Mouse (Mus musculus) liver, embryonic 11.5 days (tissue): ENCODE data around the gene Ppwd1. TPM values are rescaled to one million over a fixed set of nuclear protein-coding genes. Genes with fewer than 3 reads are reported as not detected.
"Not testable (repeated sequence)": the region's sequence is repeated elsewhere in the genome, so short reads cannot be mapped to it uniquely, and the experiment has no call there.

ENCODE experiments used
- ATAC-seq: fragments of 200-750 bp; cut with Nextera tagmentation; replicated peaks from 2 replicates; pipeline ENCODE4 v1.8.0; 2017; ENCODE audit warnings: moderate number of reproducible peaks, mild to moderate bottlenecking, moderate TSS enrichment, moderate library complexity; ENCODE audit not compliant: low FRiP score
- DNase-seq: peaks from one replicate; pipeline ENCODE4 v3.0.0-alpha.2; 2017; ENCODE audit warnings: low spot score
- H3K27ac ChIP-seq: fragments of 300-500 bp; sonication (generic); 2 replicates; pipeline ENCODE4 v1.5.1; 2014; ENCODE audit warnings: mild to moderate bottlenecking, low read depth, low read length, control low read depth
- H3K27me3 ChIP-seq: fragments of 300-500 bp; sonication (generic); replicated peaks from 2 replicates; pipeline ENCODE4 v1.6.1; 2014; ENCODE audit warnings: low read length, mixed read lengths; ENCODE audit not compliant: control insufficient read depth, insufficient read depth
- H3K36me3 ChIP-seq: fragments of 300-500 bp; sonication (generic); 2 replicates; pipeline ENCODE4 v1.6.1; 2014; ENCODE audit warnings: mild to moderate bottlenecking, low read length, moderate library complexity, mixed read lengths; ENCODE audit not compliant: control insufficient read depth, insufficient read depth
- H3K4me1 ChIP-seq: fragments of 300-500 bp; sonication (generic); replicated peaks from 2 replicates; pipeline ENCODE4 v1.6.1; 2014; ENCODE audit warnings: low read length, mixed read lengths; ENCODE audit not compliant: control insufficient read depth, insufficient read depth
- H3K4me2 ChIP-seq: fragments of 300-500 bp; sonication (generic); 2 replicates; pipeline ENCODE4 v1.6.1; 2014; ENCODE audit warnings: mild to moderate bottlenecking, control low read depth, moderate library complexity
- H3K4me3 ChIP-seq: fragments of 300-500 bp; sonication (generic); 2 replicates; pipeline ENCODE4 v1.5.1; 2014; ENCODE audit warnings: low read depth, low read length, control low read depth
- H3K9ac ChIP-seq: fragments of 300-500 bp; sonication (generic); 2 replicates; pipeline ENCODE4 v1.6.1; 2014; ENCODE audit warnings: low read depth, low read length, control low read depth
- H3K9me3 ChIP-seq: fragments of 300-500 bp; sonication (generic); 2 replicates; pipeline ENCODE4 v1.6.1; 2016; ENCODE audit warnings: low read length, inconsistent platforms, mixed read lengths; ENCODE audit not compliant: control insufficient read depth
- WGBS: fragments of 180-500 bp; shearing (Covaris S2); extraction: QIAGEN DNeasy Blood & Tissue Kit; methylation state at CpG from one replicate; pipeline ENCODE4 v1.1.7; 2014; 5-methylcytosine and 5-hydroxymethylcytosine counted together
- polyA plus RNA-seq: library from polyadenylated mRNA; unstranded; fragments of >200 nt; fragmentation: Nextera tagmentation; extraction: Ambion mirVana; gene quantifications from 2 replicates; pipeline ENCODE4 v1.2.1, GENCODE M21; 2014

Ppwd1 gene
- 17.0 and 18.4 TPM in 2 replicates for polyA plus RNA-seq

- DNase-seq, result peak; percentile 96
- Histone ChIP-seq H3K4me3 (peak within 1 kb of the TSS; percentile 78), H3K27ac (peak within 1 kb of the TSS; percentile 73), H3K36me3 (no peaks in the 10 kb centered on the region; the same call in 1 of the 2 replicates), H3K4me1 (peaks cover 3% of the 10 kb centered on the region; the same call in 1 of the 2 replicates), H3K9ac (peak within 1 kb of the TSS; percentile 88), H3K9me3 (no peaks in the 10 kb centered on the region), H3K4me2 (peak within 1 kb of the TSS; percentile 86), H3K27me3 (no peaks in the 10 kb centered on the region)
- WGBS, result under 1% methylated on average over 55 of the region's 55 CpGs
- peak; percentile 98 for ATAC-seq
These were observed at the start of gene Ppwd1, which contains the start of gene Cenpk for GRCm38 (mm10) chr13:104228384-104229066. Gene Ppwd1, minus strand, starts transcription at chr13:104228843. Gene Cenpk, plus strand, starts transcription at chr13:104228611.

- Histone ChIP-seq H3K27me3 (no peaks in the 10 kb centered on the region), H3K9me3 (no peaks in the 10 kb centered on the region), H3K36me3 (no peaks in the 10 kb centered on the region), H3K27ac (no peak overlapping the region), H3K4me2 (no peak overlapping the region), H3K4me1 (no peaks in the 10 kb centered on the region), H3K4me3 (no peak overlapping the region), H3K9ac (no peak overlapping the region)
- WGBS, result 91% methylated on average over 3 of the region's 3 CpGs
- no peak for ATAC-seq
- DNase-seq, result no peak
These were observed 30.4 kb upstream of the Ppwd1 start for GRCm38 (mm10) chr13:104258997-104259396.

GRCm38 (mm10) chr13:104229181-104229580 is 538 bp upstream of the Ppwd1 start:
- DNase-seq (no peak), ATAC-seq (peak; percentile 39; the same call in 1 of the 2 replicates)
- H3K4me1 ChIP-seq, result peaks cover 3% of the 10 kb centered on the region; the same call in 1 of the 2 replicates
- H3K27ac ChIP-seq, result peak overlapping the region; percentile 73
- no peaks in the 10 kb centered on the region for H3K27me3 ChIP-seq
- peak overlapping the region; percentile 85 for H3K4me2 ChIP-seq
- H3K9me3 ChIP-seq, result no peaks in the 10 kb centered on the region
- H3K9ac ChIP-seq, result peak overlapping the region; percentile 88
- peak overlapping the region; percentile 78 for H3K4me3 ChIP-seq
- no peaks in the 10 kb centered on the region; the same call in 1 of the 2 replicates for H3K36me3 ChIP-seq
- whole genome bisulfite sequencing, result 9% methylated on average over 15 of the region's 15 CpGs

- Histone ChIP-seq H3K4me3 (peak overlapping the region; percentile 78), H3K4me2 (peak overlapping the region; percentile 86), H3K27ac (no peak overlapping the region), H3K36me3 (no peaks in the 10 kb centered on the region), H3K9me3 (no peaks in the 10 kb centered on the region), H3K27me3 (no peaks in the 10 kb centered on the region), H3K9ac (peak overlapping the region; percentile 88), H3K4me1 (peaks cover 3% of the 10 kb centered on the region; the same call in 1 of the 2 replicates)
- 35% methylated on average over 3 of the region's 3 CpGs for WGBS
- DNase-seq, result no peak
- ATAC-seq, result no peak
These were observed 1.2 kb downstream of the Ppwd1 start for GRCm38 (mm10) chr13:104227478-104227877.

GRCm38 (mm10) chr13:104204313-104204712 is 24.3 kb downstream of the Ppwd1 start:
- Histone ChIP-seq H3K36me3 (peaks cover 10% of the 10 kb centered on the region; the same call in 1 of the 2 replicates), H3K9ac (no peak overlapping the region), H3K4me1 (no peaks in the 10 kb centered on the region), H3K4me2 (no peak overlapping the region), H3K9me3 (no peaks in the 10 kb centered on the region), H3K27ac (no peak overlapping the region), H3K27me3 (no peaks in the 10 kb centered on the region), H3K4me3 (no peak overlapping the region)
- no peak for ATAC-seq
- 76% methylated on average over 1 of the region's 1 CpGs for WGBS
- no peak for DNase-seq

- not testable (repeated sequence) for H3K4me3 ChIP-seq, H3K27ac ChIP-seq, H3K27me3 ChIP-seq, H3K9me3 ChIP-seq, H3K4me2 ChIP-seq, H3K36me3 ChIP-seq, ATAC-seq, H3K4me1 ChIP-seq, DNase-seq, H3K9ac ChIP-seq
These were observed 32.8 kb downstream of the Ppwd1 start for GRCm38 (mm10) chr13:104195891-104196290.

- ATAC-seq (no peak), DNase-seq (no peak)
- Histone ChIP-seq H3K27ac (no peak overlapping the region), H3K4me2 (no peak overlapping the region), H3K36me3 (peaks cover 6% of the 10 kb centered on the region; the same call in 1 of the 2 replicates), H3K27me3 (no peaks in the 10 kb centered on the region), H3K9ac (no peak overlapping the region), H3K4me3 (no peak overlapping the region), H3K4me1 (no peaks in the 10 kb centered on the region), H3K9me3 (no peaks in the 10 kb centered on the region)
- 85% methylated on average over 4 of the region's 4 CpGs for WGBS
These were observed 41.3 kb downstream of the Ppwd1 start for GRCm38 (mm10) chr13:104187357-104187756.

- H3K4me3 ChIP-seq, result peak overlapping the region; percentile 72
- H3K4me1 ChIP-seq, result peaks cover 9% of the 10 kb centered on the region; the same call in 1 of the 2 replicates
- 12% methylated on average over 13 of the region's 13 CpGs for WGBS
- H3K27ac ChIP-seq, result peak overlapping the region; percentile 64
- DNase-seq, result no peak
- peak overlapping the region; percentile 80 for H3K4me2 ChIP-seq
- ATAC-seq, result peak; percentile 8; the same call in 1 of the 2 replicates
- H3K36me3 ChIP-seq, result peaks cover 2% of the 10 kb centered on the region; the same call in 1 of the 2 replicates
- H3K9ac ChIP-seq, result peak overlapping the region; percentile 82
- H3K27me3 ChIP-seq, result no peaks in the 10 kb centered on the region
- no peaks in the 10 kb centered on the region for H3K9me3 ChIP-seq
These were observed 49.3 kb downstream of the Ppwd1 start for GRCm38 (mm10) chr13:104179176-104179888.
